Mouse (Mus musculus): ENCODE results near the gene Gpr39. TPM values are rescaled to one million over a fixed set of nuclear protein-coding genes. Genes with fewer than 3 reads are reported as not detected.
"Not testable (repeated sequence)": the region's sequence is repeated elsewhere in the genome, so short reads cannot be mapped to it uniquely, and the experiment has no call there.

Gpr39 gene
- polyA plus RNA-seq (2015; fragmentation: Nextera tagmentation; extraction: Ambion mirVana) = 10.2 and 10.4 TPM in 2 replicates

GRCm38 (mm10) chr1:125676790-125677273 is at the start of gene Gpr39:
TSS of gene Gpr39 (plus strand) at chr1:125676995.
- WGBS = 31% methylated on average over 14 of the region's 15 CpGs
- Histone ChIP-seq H3K9ac (ENCODE audit: low read length) (peak within 1 kb of the TSS; percentile 52; the same call in 1 of the 2 replicates), H3K36me3 (ENCODE audit: control insufficient read depth, insufficient read depth, low read length) (no peaks in the 10 kb centered on the region), H3K9me3 (ENCODE audit: control insufficient read depth, low read length) (no peaks in the 10 kb centered on the region), H3K27ac (replicated peaks) (peak within 1 kb of the TSS; percentile 94), H3K27me3 (ENCODE audit: control insufficient read depth, insufficient read depth, low read length) (no peaks in the 10 kb centered on the region), H3K4me1 (replicated peaks; ENCODE audit: control insufficient read depth, insufficient read depth) (no peaks in the 10 kb centered on the region), H3K4me2 (replicated peaks; ENCODE audit: low read depth) (peak within 1 kb of the TSS; percentile 52), H3K4me3 (ENCODE audit: low read depth, low read length) (peak within 1 kb of the TSS; percentile 38)
- DNase-seq (ENCODE audit: low spot score) (peak; percentile 94), ATAC-seq (ENCODE audit: low FRiP score, low TSS enrichment) (peak; percentile 98)
- TF ChIP-seq CTCF (IDR thresholded peaks at IDR 0.05; ENCODE audit: low read depth) = peak; percentile 40
- TF ChIP-seq EP300 (optimal IDR thresholded peaks at IDR 0.05) = no peak

GRCm38 (mm10) chr1:125639501-125640253 is 37.1 kb upstream of the Gpr39 start:
- Histone ChIP-seq H3K36me3 (ENCODE audit: control insufficient read depth, insufficient read depth, low read length) (no peaks in the 10 kb centered on the region), H3K27me3 (ENCODE audit: control insufficient read depth, insufficient read depth, low read length) (no peaks in the 10 kb centered on the region), H3K4me2 (replicated peaks; ENCODE audit: low read depth) (no peak overlapping the region), H3K9me3 (ENCODE audit: control insufficient read depth, low read length) (no peaks in the 10 kb centered on the region), H3K4me3 (ENCODE audit: low read depth, low read length) (no peak overlapping the region), H3K27ac (replicated peaks) (no peak overlapping the region), H3K9ac (ENCODE audit: low read length) (no peak overlapping the region), H3K4me1 (replicated peaks; ENCODE audit: control insufficient read depth, insufficient read depth) (no peaks in the 10 kb centered on the region)
- ATAC-seq (ENCODE audit: low FRiP score, low TSS enrichment) = no peak
- TF ChIP-seq EP300 (optimal IDR thresholded peaks at IDR 0.05) = no peak
- no peak for TF ChIP-seq CTCF (IDR thresholded peaks at IDR 0.05; ENCODE audit: low read depth)
- WGBS = 84% methylated on average over 8 of the region's 8 CpGs
- no peak for DNase-seq (ENCODE audit: low spot score)

- Histone ChIP-seq H3K9me3 (ENCODE audit: control insufficient read depth, low read length) (no peaks in the 10 kb centered on the region), H3K4me3 (ENCODE audit: low read depth, low read length) (no peak overlapping the region), H3K27me3 (ENCODE audit: control insufficient read depth, insufficient read depth, low read length) (no peaks in the 10 kb centered on the region), H3K4me2 (replicated peaks; ENCODE audit: low read depth) (no peak overlapping the region), H3K9ac (ENCODE audit: low read length) (no peak overlapping the region), H3K27ac (replicated peaks) (no peak overlapping the region), H3K4me1 (replicated peaks; ENCODE audit: control insufficient read depth, insufficient read depth) (no peaks in the 10 kb centered on the region), H3K36me3 (ENCODE audit: control insufficient read depth, insufficient read depth, low read length) (no peaks in the 10 kb centered on the region)
- DNase-seq (ENCODE audit: low spot score) (no peak), ATAC-seq (ENCODE audit: low FRiP score, low TSS enrichment) (no peak)
- 10% methylated on average over 1 of the region's 1 CpGs for WGBS
- TF ChIP-seq EP300 (optimal IDR thresholded peaks at IDR 0.05) (no peak), CTCF (IDR thresholded peaks at IDR 0.05; ENCODE audit: low read depth) (no peak)
Measured at GRCm38 (mm10) chr1:125643643-125644042, 33.2 kb upstream of the Gpr39 start.

- ATAC-seq (ENCODE audit: low FRiP score, low TSS enrichment); H3K9me3 ChIP-seq (ENCODE audit: control insufficient read depth, low read length); DNase-seq (ENCODE audit: low spot score); H3K36me3 ChIP-seq (ENCODE audit: control insufficient read depth, insufficient read depth, low read length); H3K4me2 ChIP-seq (replicated peaks; ENCODE audit: low read depth); H3K4me1 ChIP-seq (replicated peaks; ENCODE audit: control insufficient read depth, insufficient read depth); H3K27ac ChIP-seq (replicated peaks); H3K27me3 ChIP-seq (ENCODE audit: control insufficient read depth, insufficient read depth, low read length); H3K9ac ChIP-seq (ENCODE audit: low read length); H3K4me3 ChIP-seq (ENCODE audit: low read depth, low read length): not testable (repeated sequence)
- peak; percentile 39 for TF ChIP-seq CTCF (IDR thresholded peaks at IDR 0.05; ENCODE audit: low read depth)
- 85% methylated on average over 2 of the region's 2 CpGs for WGBS
Measured at GRCm38 (mm10) chr1:125646816-125647215, 30.0 kb upstream of the Gpr39 start.

GRCm38 (mm10) chr1:125648011-125648410 is 28.8 kb upstream of the Gpr39 start:
- no peaks in the 10 kb centered on the region for H3K36me3 ChIP-seq (ENCODE audit: control insufficient read depth, insufficient read depth, low read length)
- H3K27me3 ChIP-seq (ENCODE audit: control insufficient read depth, insufficient read depth, low read length) = no peaks in the 10 kb centered on the region
- no peak overlapping the region for H3K4me2 ChIP-seq (replicated peaks; ENCODE audit: low read depth)
- H3K9ac ChIP-seq (ENCODE audit: low read length) = no peak overlapping the region
- 89% methylated on average over 4 of the region's 4 CpGs for WGBS
- TF ChIP-seq EP300 (optimal IDR thresholded peaks at IDR 0.05) (no peak), CTCF (IDR thresholded peaks at IDR 0.05; ENCODE audit: low read depth) (no peak)
- no peak overlapping the region for H3K27ac ChIP-seq (replicated peaks)
- H3K4me1 ChIP-seq (replicated peaks; ENCODE audit: control insufficient read depth, insufficient read depth) = no peaks in the 10 kb centered on the region
- H3K9me3 ChIP-seq (ENCODE audit: control insufficient read depth, low read length) = no peaks in the 10 kb centered on the region
- ATAC-seq (ENCODE audit: low FRiP score, low TSS enrichment) (no peak), DNase-seq (ENCODE audit: low spot score) (no peak)
- no peak overlapping the region for H3K4me3 ChIP-seq (ENCODE audit: low read depth, low read length)

GRCm38 (mm10) chr1:125649056-125649455 is 27.7 kb upstream of the Gpr39 start:
- Histone ChIP-seq H3K9ac (ENCODE audit: low read length) (no peak overlapping the region), H3K4me3 (ENCODE audit: low read depth, low read length) (no peak overlapping the region), H3K27ac (replicated peaks) (no peak overlapping the region), H3K9me3 (ENCODE audit: control insufficient read depth, low read length) (no peaks in the 10 kb centered on the region), H3K36me3 (ENCODE audit: control insufficient read depth, insufficient read depth, low read length) (no peaks in the 10 kb centered on the region), H3K27me3 (ENCODE audit: control insufficient read depth, insufficient read depth, low read length) (no peaks in the 10 kb centered on the region), H3K4me2 (replicated peaks; ENCODE audit: low read depth) (no peak overlapping the region), H3K4me1 (replicated peaks; ENCODE audit: control insufficient read depth, insufficient read depth) (no peaks in the 10 kb centered on the region)
- DNase-seq (ENCODE audit: low spot score) (no peak), ATAC-seq (ENCODE audit: low FRiP score, low TSS enrichment) (no peak)
- WGBS = 92% methylated on average over 3 of the region's 3 CpGs
- TF ChIP-seq EP300 (optimal IDR thresholded peaks at IDR 0.05) (no peak), CTCF (IDR thresholded peaks at IDR 0.05; ENCODE audit: low read depth) (no peak)

Measured in stomach, postnatal 0 days (tissue).